Mouse (Mus musculus) embryonic facial prominence, embryonic 15.5 days (tissue): ENCODE data around the gene Defa25. TPM values are rescaled to one million over a fixed set of nuclear protein-coding genes. Genes with fewer than 3 reads are reported as not detected.
"Not testable (repeated sequence)": the region's sequence is repeated elsewhere in the genome, so short reads cannot be mapped to it uniquely, and the experiment has no call there.

Source experiments
- ATAC-seq: fragments of 200-750 bp; cut with Nextera tagmentation; 2 replicates; pipeline ENCODE4 v1.8.0; 2017; ENCODE audit warnings: low read depth, moderate TSS enrichment; ENCODE audit not compliant: insufficient number of reproducible peaks, low FRiP score, low TSS enrichment
- H3K27ac ChIP-seq: fragments of 300-500 bp; sonication (generic); replicated peaks from 2 replicates; pipeline ENCODE4 v1.5.1; 2015; ENCODE audit warnings: mild to moderate bottlenecking, inconsistent platforms
- H3K27me3 ChIP-seq: fragments of 300-500 bp; sonication (generic); 2 replicates; pipeline ENCODE4 v1.6.1; 2015; ENCODE audit warnings: inconsistent platforms
- H3K36me3 ChIP-seq: fragments of 300-500 bp; sonication (generic); 2 replicates; pipeline ENCODE4 v1.6.1; 2015; ENCODE audit warnings: mild to moderate bottlenecking, inconsistent platforms
- H3K4me1 ChIP-seq: fragments of 300-500 bp; sonication (generic); 2 replicates; pipeline ENCODE4 v1.6.1; 2015; ENCODE audit warnings: inconsistent platforms
- H3K4me2 ChIP-seq: fragments of 300-500 bp; sonication (generic); replicated peaks from 2 replicates; pipeline ENCODE4 v1.6.1; 2015; ENCODE audit warnings: mild to moderate bottlenecking, inconsistent platforms
- H3K4me3 ChIP-seq: fragments of 300-500 bp; sonication (generic); replicated peaks from 2 replicates; pipeline ENCODE4 v1.5.1; 2015; ENCODE audit warnings: mild to moderate bottlenecking, inconsistent platforms
- H3K9ac ChIP-seq: fragments of 300-500 bp; sonication (generic); 2 replicates; pipeline ENCODE4 v1.6.1; 2015; ENCODE audit warnings: inconsistent platforms
- H3K9me3 ChIP-seq: fragments of 300-500 bp; sonication (generic); replicated peaks from 2 replicates; pipeline ENCODE4 v1.6.1; 2016; ENCODE audit warnings: inconsistent platforms
- WGBS: fragments of 180-500 bp; shearing (Covaris S2); methylation state at CpG from one replicate; pipeline ENCODE4 v1.1.7; 2015; 5-methylcytosine and 5-hydroxymethylcytosine counted together
- polyA plus RNA-seq: library from polyadenylated mRNA; unstranded; fragments of >200 nt; fragmentation: Nextera tagmentation; extraction: Ambion mirVana; gene quantifications from 2 replicates; pipeline ENCODE4 v1.2.1, GENCODE M21; 2015

Gene Defa25
- not detected in 2 replicates for polyA plus RNA-seq

GRCm38 (mm10) chr8:21084142-21084541, at the start of gene Defa25:
Defa25 (plus strand) TSS chr8:21084442.
- H3K9ac ChIP-seq, H3K4me3 ChIP-seq, H3K27me3 ChIP-seq, H3K27ac ChIP-seq, H3K9me3 ChIP-seq, ATAC-seq, H3K36me3 ChIP-seq, H3K4me1 ChIP-seq, H3K4me2 ChIP-seq: not testable (repeated sequence)

GRCm38 (mm10) chr8:21054747-21055146, 29.5 kb upstream of the Defa25 start, which contains the start of gene Defa23:
Defa23 (plus strand) TSS chr8:21055047.
- not testable (repeated sequence) for H3K27ac ChIP-seq, H3K27me3 ChIP-seq, H3K4me1 ChIP-seq, H3K4me2 ChIP-seq, H3K4me3 ChIP-seq, H3K9me3 ChIP-seq, H3K9ac ChIP-seq, ATAC-seq, H3K36me3 ChIP-seq
- WGBS: no CpG with 5 or more reads among the region's 1 CpGs

GRCm38 (mm10) chr8:21064738-21065137, 19.5 kb upstream of the Defa25 start, which contains the start of gene Defa35:
Defa35 (plus strand) TSS chr8:21065038.
- not testable (repeated sequence) for H3K4me3 ChIP-seq, ATAC-seq, H3K27ac ChIP-seq, H3K27me3 ChIP-seq, H3K9me3 ChIP-seq, H3K4me1 ChIP-seq, H3K9ac ChIP-seq, H3K36me3 ChIP-seq, H3K4me2 ChIP-seq
- 61% methylated on average over 1 of the region's 1 CpGs for WGBS

- Histone ChIP-seq H3K9me3 (no peaks in the 10 kb centered on the region), H3K9ac (no peak overlapping the region), H3K4me2 (no peak overlapping the region), H3K36me3 (no peaks in the 10 kb centered on the region), H3K27ac (no peak overlapping the region), H3K4me1 (no peaks in the 10 kb centered on the region), H3K4me3 (no peak overlapping the region), H3K27me3 (no peaks in the 10 kb centered on the region)
- WGBS: 36% methylated on average over 4 of the region's 4 CpGs
- ATAC-seq: no peak
Observed at GRCm38 (mm10) chr8:21093106-21093505, 8.9 kb downstream of the Defa25 start.

- not testable (repeated sequence) for H3K4me1 ChIP-seq, H3K4me3 ChIP-seq, H3K27ac ChIP-seq, H3K9ac ChIP-seq, H3K9me3 ChIP-seq, ATAC-seq, H3K36me3 ChIP-seq, H3K27me3 ChIP-seq, H3K4me2 ChIP-seq
- 63% methylated on average over 1 of the region's 2 CpGs for WGBS
Observed at GRCm38 (mm10) chr8:21095950-21096349, 11.7 kb downstream of the Defa25 start, which contains the start of gene Gm14851. Gm14851 (minus strand) TSS chr8:21096050.

GRCm38 (mm10) chr8:21134342-21134741, 50.1 kb downstream of the Defa25 start, which contains the start of gene Defa30:
Defa30 (plus strand) TSS chr8:21134642.
- ATAC-seq: not testable (repeated sequence)

More at GRCm38 (mm10) chr8:21134342-21134741, 50.1 kb downstream of the Defa25 start, which contains the start of gene Defa30:
- H3K9me3 ChIP-seq, H3K36me3 ChIP-seq, H3K27me3 ChIP-seq, H3K27ac ChIP-seq, H3K4me1 ChIP-seq, H3K4me2 ChIP-seq, H3K4me3 ChIP-seq, H3K9ac ChIP-seq: not testable (repeated sequence)
- 55% methylated on average over 3 of the region's 3 CpGs for WGBS

Other genes starting within 250 kb of the Defa25 start
- not detected in 2 replicates for gene Defb33, start 191.8 kb upstream of the Defa25 start, polyA plus RNA-seq
- not detected in 2 replicates for gene Gm15056, start 181.8 kb upstream of the Defa25 start, polyA plus RNA-seq
- gene Gm6040, start 162.4 kb upstream of the Defa25 start, polyA plus RNA-seq: not detected in 2 replicates
- not detected in 2 replicates for gene AY761185, start 139.7 kb upstream of the Defa25 start, polyA plus RNA-seq
- not detected in 2 replicates for gene Defa21, start 58.9 kb upstream of the Defa25 start, polyA plus RNA-seq
- not detected in 2 replicates for gene Defa23, start 29.4 kb upstream of the Defa25 start, polyA plus RNA-seq
- gene Defa35, start 19.4 kb upstream of the Defa25 start, polyA plus RNA-seq: not detected in 2 replicates
- gene Gm14851, start 11.6 kb downstream of the Defa25 start, polyA plus RNA-seq: not detected in 2 replicates
- not detected in 2 replicates for gene Defa30, start 50.2 kb downstream of the Defa25 start, polyA plus RNA-seq
- not detected in 2 replicates for gene Defa22, start 77.8 kb downstream of the Defa25 start, polyA plus RNA-seq
- not detected in 2 replicates for gene Defa31, start 107.2 kb downstream of the Defa25 start, polyA plus RNA-seq
- gene Gm15293, start 117.1 kb downstream of the Defa25 start, polyA plus RNA-seq: not detected in 2 replicates
- not detected in 2 replicates for gene Gm15292, start 165.3 kb downstream of the Defa25 start, polyA plus RNA-seq
- gene Defa27, start 231.1 kb downstream of the Defa25 start, polyA plus RNA-seq: not detected in 2 replicates
- not detected in 2 replicates for gene Defa29, start 242.6 kb downstream of the Defa25 start, polyA plus RNA-seq